Mouse (Mus musculus): ENCODE data around the gene Ostf1. TPM values are rescaled to one million over a fixed set of nuclear protein-coding genes. Genes with fewer than 3 reads are reported as not detected.
"Not testable (repeated sequence)": the region's sequence is repeated elsewhere in the genome, so short reads cannot be mapped to it uniquely, and the experiment has no call there.

Ostf1 gene
- polyA plus RNA-seq, 1 experiment from 2014 or later, result 114 TPM

DNA sequence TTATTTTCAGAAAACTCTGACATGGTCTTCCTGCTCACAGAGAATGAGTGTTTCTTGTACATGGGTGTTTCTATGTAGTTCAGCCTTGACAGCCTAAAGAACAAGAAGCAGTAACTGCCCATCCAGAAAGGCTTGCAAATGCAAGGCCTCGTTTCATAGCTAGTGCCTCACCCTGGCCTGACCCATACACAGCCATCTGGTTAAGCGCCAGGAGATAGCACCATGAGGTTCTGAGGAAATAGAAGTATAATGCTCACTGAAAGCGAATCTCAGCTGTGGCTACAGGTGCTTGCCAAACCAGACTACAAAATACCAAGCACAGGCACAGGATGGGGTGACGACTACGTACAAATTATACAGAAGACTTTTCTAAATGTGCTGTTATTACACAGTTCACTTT is 34.7 kb downstream of the Ostf1 start:
- Histone ChIP-seq H3K4me2 (no peak overlapping the region), H3K4me3 (replicated peaks) (no peak overlapping the region), H3K27me3 (no peaks in the 10 kb centered on the region), H3K9me3 (replicated peaks) (no peaks in the 10 kb centered on the region), H3K27ac (no peak overlapping the region), H3K9ac (no peak overlapping the region), H3K4me1 (peaks cover 23% of the 10 kb centered on the region), H3K36me3 (peaks cover 9% of the 10 kb centered on the region)
- 84% methylated on average over 5 of the region's 5 CpGs for WGBS
- ATAC-seq (replicated peaks; ENCODE audit: low FRiP score), result no peak

DNA sequence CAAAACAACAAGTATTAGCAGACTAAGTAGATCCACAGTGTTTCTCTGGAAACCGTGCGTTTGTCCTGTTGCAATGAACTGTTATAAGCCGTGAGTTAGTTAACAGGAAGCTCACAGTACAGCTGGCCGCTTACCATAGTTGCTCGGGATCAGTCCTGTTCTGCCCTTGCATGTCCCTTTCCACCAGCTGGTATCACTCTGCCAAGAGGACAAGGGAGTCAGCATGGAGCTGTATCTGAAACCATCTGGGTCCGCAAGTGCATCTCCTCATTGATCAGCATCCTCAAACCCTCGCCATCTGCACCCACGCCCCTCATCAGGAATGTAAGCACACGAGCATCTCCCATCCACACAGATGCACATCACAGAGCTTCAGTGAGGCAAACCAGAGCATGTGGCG is 37.9 kb downstream of the Ostf1 start:
- Histone ChIP-seq H3K9ac (no peak overlapping the region), H3K4me3 (replicated peaks) (no peak overlapping the region), H3K27me3 (no peaks in the 10 kb centered on the region), H3K4me2 (no peak overlapping the region), H3K9me3 (replicated peaks) (no peaks in the 10 kb centered on the region), H3K27ac (peak overlapping the region; percentile 64; the same call in 1 of the 2 replicates), H3K4me1 (peaks cover 33% of the 10 kb centered on the region), H3K36me3 (peaks cover 11% of the 10 kb centered on the region)
- ATAC-seq (replicated peaks; ENCODE audit: low FRiP score), result no peak
- 59% methylated on average over 10 of the region's 10 CpGs for WGBS

DNA sequence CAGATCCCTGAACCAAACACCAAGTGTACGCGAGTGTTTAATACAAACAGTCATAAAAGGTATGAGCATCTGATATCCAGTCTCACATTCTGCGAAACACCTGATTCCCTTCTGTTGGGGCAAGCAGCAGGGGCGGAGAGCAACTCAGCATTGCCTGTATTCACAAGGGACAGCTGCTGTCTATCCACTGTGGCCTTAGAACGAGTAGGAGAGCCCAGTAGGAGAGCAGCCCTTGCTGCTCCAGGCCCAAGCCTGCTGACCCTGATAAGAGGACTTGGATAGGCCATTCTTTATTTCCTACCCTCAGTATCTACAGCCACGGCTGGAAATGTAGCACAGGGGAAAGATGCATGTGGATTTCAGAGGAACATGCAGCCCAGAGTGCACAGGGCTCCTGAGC is 38.7 kb downstream of the Ostf1 start:
- Histone ChIP-seq H3K9ac (no peak overlapping the region), H3K36me3 (peaks cover 17% of the 10 kb centered on the region), H3K4me3 (replicated peaks) (no peak overlapping the region), H3K4me1 (peaks cover 31% of the 10 kb centered on the region), H3K9me3 (replicated peaks) (no peaks in the 10 kb centered on the region), H3K4me2 (no peak overlapping the region), H3K27ac (peak overlapping the region; percentile 64), H3K27me3 (no peaks in the 10 kb centered on the region)
- peak; percentile 57 for ATAC-seq (replicated peaks; ENCODE audit: low FRiP score)
- 35% methylated on average over 6 of the region's 6 CpGs for WGBS

DNA sequence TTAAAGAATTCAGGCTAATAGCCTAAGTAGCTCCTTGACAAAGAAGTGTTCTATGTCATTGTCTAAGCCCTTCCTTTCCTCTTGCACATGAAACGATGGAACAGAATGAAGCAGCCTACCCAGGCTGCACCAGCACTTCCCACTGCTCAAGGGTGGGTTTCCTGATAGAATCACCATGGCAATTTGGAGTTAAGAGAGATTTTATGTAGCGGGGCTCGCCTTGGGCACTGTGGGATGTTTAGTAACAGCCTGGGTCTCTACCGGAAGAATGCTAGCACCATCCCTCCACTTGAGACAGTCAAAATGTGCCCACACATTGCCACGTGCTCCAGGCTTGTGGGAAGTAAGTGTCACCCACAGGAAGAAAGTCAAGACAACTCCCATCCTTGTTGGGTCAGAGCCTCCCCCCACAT is 40.7 kb downstream of the Ostf1 start:
- Histone ChIP-seq H3K4me2 (no peak overlapping the region), H3K27ac (0 out of 2 replicates have a peak overlapping the region, but pooled peaks have one; percentile 54), H3K9ac (no peak overlapping the region), H3K4me1 (peaks cover 38% of the 10 kb centered on the region), H3K27me3 (no peaks in the 10 kb centered on the region), H3K4me3 (replicated peaks) (no peak overlapping the region), H3K9me3 (replicated peaks) (no peaks in the 10 kb centered on the region), H3K36me3 (peaks cover 24% of the 10 kb centered on the region)
- 43% methylated on average over 5 of the region's 5 CpGs for WGBS
- no peak for ATAC-seq (replicated peaks; ENCODE audit: low FRiP score)

DNA sequence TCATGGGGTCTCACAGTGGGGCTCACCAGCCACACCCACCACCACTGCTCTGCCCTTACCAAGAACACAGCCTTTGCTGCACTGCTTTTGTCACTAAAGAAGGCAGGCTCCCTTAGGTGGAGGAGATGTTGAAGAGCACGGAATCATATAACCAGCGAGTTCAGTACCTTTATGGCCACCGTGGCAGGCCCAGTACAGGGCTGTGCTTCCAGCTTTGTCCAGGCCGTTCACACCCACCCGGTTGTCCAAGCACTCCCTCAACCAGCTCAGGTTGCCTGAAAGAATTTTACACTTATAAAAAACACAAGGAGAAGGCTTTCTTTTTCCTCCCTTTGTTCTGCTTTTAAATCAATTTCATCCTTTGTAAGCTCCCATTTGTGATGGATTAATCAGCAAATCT is 41.4 kb downstream of the Ostf1 start:
- 31% methylated on average over 5 of the region's 5 CpGs for WGBS
- Histone ChIP-seq H3K36me3 (peaks cover 28% of the 10 kb centered on the region), H3K27ac (peak overlapping the region; percentile 54; the same call in 1 of the 2 replicates), H3K4me3 (replicated peaks) (no peak overlapping the region), H3K27me3 (no peaks in the 10 kb centered on the region), H3K9me3 (replicated peaks) (no peaks in the 10 kb centered on the region), H3K4me2 (no peak overlapping the region), H3K9ac (no peak overlapping the region), H3K4me1 (peaks cover 43% of the 10 kb centered on the region)
- no peak for ATAC-seq (replicated peaks; ENCODE audit: low FRiP score)

DNA sequence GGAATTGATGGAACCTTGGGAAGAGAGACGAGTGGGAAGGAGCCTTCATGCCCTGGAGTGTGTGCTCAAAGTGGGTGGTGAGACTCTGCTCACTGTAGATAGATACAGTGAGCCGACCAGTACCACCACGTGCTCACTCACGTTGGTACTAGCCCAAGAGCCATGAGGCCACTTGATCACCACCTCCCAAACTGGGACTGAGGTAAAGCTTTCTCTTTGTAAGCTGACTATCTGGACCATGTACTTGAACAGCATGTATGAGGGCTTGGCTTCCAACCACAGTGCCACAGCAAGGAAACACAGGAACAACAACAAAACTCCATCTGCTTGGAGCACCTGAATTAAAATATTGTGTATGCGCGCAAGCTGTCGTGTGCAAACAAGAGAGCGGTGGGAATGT is 42.3 kb downstream of the Ostf1 start:
- ATAC-seq (replicated peaks; ENCODE audit: low FRiP score), result no peak
- Histone ChIP-seq H3K9me3 (replicated peaks) (no peaks in the 10 kb centered on the region), H3K27ac (no peak overlapping the region), H3K4me2 (no peak overlapping the region), H3K27me3 (no peaks in the 10 kb centered on the region), H3K36me3 (peaks cover 33% of the 10 kb centered on the region), H3K4me3 (replicated peaks) (no peak overlapping the region), H3K9ac (no peak overlapping the region), H3K4me1 (peaks cover 43% of the 10 kb centered on the region)
- WGBS, result 93% methylated on average over 8 of the region's 8 CpGs

DNA sequence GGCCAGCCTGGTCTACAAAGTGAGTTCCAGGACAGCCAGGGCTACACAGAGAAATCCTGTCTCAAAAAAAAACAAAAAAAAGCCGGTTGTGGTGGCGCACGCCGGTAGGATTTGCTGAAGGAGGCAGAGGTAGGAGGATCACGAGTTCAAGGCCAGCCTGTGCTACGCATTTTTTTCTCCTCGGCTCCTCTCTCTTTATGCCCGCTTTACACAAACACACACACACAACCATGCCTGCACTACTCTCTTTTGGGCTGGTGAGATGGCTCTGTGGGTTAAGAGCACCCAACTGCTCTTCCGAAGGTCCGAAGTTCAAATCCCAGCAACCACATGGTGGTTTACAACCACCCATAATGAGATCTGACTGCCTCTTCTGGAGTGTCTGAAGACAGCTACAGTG is 42.8 kb downstream of the Ostf1 start:
- not testable (repeated sequence) for H3K9me3 ChIP-seq (replicated peaks); ATAC-seq (replicated peaks; ENCODE audit: low FRiP score)
- WGBS, result 98% methylated on average over 10 of the region's 10 CpGs

DNA sequence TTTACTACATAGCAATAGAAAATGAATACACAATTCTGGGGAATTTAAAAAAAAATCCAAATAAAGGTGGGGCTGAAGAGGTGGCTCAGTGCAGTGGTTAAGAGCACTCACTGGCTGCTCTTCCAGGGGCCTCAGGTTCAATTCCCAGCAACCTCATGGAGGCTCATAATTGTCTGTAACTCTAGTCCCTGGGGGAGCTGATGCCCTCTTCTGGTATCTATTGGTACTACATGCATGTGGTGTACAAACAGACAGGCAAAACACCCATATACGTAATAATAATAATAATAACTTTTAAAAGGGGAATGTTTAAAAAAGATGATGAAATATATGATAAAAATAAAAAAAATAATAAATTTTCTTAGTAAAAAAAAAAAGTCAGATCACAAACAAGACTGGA is 43.4 kb downstream of the Ostf1 start:
- Histone ChIP-seq H3K4me3 (replicated peaks) (no peak overlapping the region), H3K9ac (no peak overlapping the region), H3K27me3 (no peaks in the 10 kb centered on the region), H3K27ac (no peak overlapping the region), H3K9me3 (replicated peaks) (no peaks in the 10 kb centered on the region), H3K4me1 (peaks cover 35% of the 10 kb centered on the region), H3K4me2 (no peak overlapping the region), H3K36me3 (peaks cover 42% of the 10 kb centered on the region)
- 91% methylated on average over 1 of the region's 1 CpGs for WGBS
- ATAC-seq (replicated peaks; ENCODE audit: low FRiP score), result no peak

More for the DNA sequence above, 42.8 kb downstream of the Ostf1 start:
- H3K27ac ChIP-seq; H3K4me3 ChIP-seq (replicated peaks); H3K4me2 ChIP-seq; H3K9ac ChIP-seq; H3K27me3 ChIP-seq: not testable (repeated sequence)
- peaks cover 36% of the 10 kb centered on the region for H3K36me3 ChIP-seq
- H3K4me1 ChIP-seq, result peaks cover 41% of the 10 kb centered on the region

DNA sequence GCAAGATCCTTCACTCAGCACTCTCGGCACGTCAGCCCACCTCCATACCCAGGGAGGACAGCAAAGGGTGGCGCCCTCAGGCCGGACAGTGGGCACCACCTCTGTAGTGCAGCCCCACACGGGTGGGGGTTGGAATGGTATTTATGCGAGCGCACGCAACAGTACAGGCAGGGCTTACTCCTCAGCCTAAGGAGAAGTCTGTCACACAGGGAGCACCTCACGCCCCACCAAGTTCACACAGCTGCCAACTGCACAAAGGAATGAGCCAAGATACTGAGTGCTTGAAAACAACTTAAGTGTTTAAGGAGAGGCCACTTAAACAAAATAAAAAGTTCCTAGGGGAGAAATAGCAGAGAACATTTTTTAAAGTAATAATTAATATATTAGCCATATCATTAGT is 44.5 kb downstream of the Ostf1 start:
- peaks cover 25% of the 10 kb centered on the region for H3K4me1 ChIP-seq
- no peak overlapping the region for H3K4me3 ChIP-seq (replicated peaks)
- no peak overlapping the region; the same call in 1 of the 2 replicates for H3K27ac ChIP-seq
- peaks cover 45% of the 10 kb centered on the region for H3K36me3 ChIP-seq
- 77% methylated on average over 9 of the region's 9 CpGs for WGBS
- no peaks in the 10 kb centered on the region for H3K27me3 ChIP-seq
- ATAC-seq (replicated peaks; ENCODE audit: low FRiP score), result peak; percentile 49; the same call in 1 of the 2 replicates
- no peaks in the 10 kb centered on the region for H3K9me3 ChIP-seq (replicated peaks)
- no peak overlapping the region for H3K9ac ChIP-seq
- no peak overlapping the region for H3K4me2 ChIP-seq

DNA sequence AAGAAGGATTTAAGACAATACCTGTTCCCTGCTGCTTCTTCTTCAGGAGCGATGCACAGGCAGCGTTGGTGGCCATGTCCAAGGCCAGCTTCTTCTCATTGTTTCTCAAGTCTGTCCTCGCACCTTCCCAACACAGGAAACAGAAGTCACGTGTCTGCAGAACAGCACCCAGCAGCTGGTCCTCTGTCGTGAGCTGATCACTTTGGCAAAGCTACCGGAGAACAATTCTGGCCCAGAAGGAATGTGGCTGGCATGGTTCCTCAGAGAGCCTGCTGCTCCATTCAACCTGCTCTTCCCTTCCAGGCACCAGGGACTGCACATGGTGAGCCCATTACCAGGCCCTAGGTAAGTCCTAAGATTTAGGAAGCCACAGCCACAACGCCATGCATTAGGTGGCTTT is 47.0 kb downstream of the Ostf1 start:
- H3K36me3 ChIP-seq, result peaks cover 47% of the 10 kb centered on the region
- H3K4me2 ChIP-seq, result no peak overlapping the region
- no peak overlapping the region for H3K4me3 ChIP-seq (replicated peaks)
- ATAC-seq (replicated peaks; ENCODE audit: low FRiP score), result no peak
- H3K4me1 ChIP-seq, result peaks cover 13% of the 10 kb centered on the region
- no peak overlapping the region for H3K27ac ChIP-seq
- H3K27me3 ChIP-seq, result no peaks in the 10 kb centered on the region
- H3K9me3 ChIP-seq (replicated peaks), result no peaks in the 10 kb centered on the region
- WGBS, result 95% methylated on average over 7 of the region's 7 CpGs
- no peak overlapping the region for H3K9ac ChIP-seq

DNA sequence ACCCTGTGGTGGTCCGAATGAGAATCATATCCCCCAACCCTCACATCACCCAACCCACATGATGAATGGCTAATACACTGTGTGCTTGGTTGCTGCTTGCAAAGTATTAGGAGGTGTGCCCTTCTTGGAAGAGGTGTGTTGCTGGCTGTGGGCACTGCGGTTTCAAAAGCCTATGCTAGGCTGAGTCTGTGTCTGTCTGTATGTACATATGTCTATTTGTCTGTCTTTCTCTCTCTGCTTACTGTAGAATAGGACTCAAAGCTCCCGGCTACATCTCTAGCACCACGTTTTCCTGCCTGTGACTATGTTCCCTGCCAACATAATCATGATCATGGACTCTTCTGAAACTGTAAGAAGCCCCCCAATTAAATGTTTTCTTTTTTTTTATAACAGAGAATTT is 47.9 kb downstream of the Ostf1 start:
- Histone ChIP-seq H3K9me3 (replicated peaks) (no peaks in the 10 kb centered on the region), H3K27me3 (no peaks in the 10 kb centered on the region), H3K27ac (no peak overlapping the region), H3K36me3 (peaks cover 41% of the 10 kb centered on the region), H3K9ac (no peak overlapping the region), H3K4me1 (peaks cover 22% of the 10 kb centered on the region), H3K4me3 (replicated peaks) (no peak overlapping the region), H3K4me2 (no peak overlapping the region)
- WGBS, result 93% methylated on average over 4 of the region's 4 CpGs
- no peak for ATAC-seq (replicated peaks; ENCODE audit: low FRiP score)

DNA sequence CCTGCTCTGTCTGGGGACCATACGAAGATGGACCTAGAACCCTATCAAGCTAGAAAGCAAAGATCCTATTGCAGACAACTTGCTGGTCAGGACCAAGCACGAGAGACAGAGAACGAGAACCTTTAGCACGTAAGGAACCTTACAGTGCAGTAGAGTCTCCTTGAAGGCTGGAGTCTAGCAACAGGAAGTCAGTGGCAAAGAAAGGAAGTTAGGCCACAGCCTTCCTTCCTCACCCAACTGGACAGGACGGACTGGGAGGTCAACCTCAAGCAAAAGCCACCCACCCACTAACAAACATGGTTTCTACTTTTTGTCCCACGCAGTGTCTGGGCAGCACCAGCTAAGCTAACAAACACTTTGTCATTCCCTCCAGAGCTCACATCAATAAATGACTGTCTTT is 48.7 kb downstream of the Ostf1 start:
- ATAC-seq (replicated peaks; ENCODE audit: low FRiP score), result no peak
- H3K9me3 ChIP-seq (replicated peaks), result no peaks in the 10 kb centered on the region
- H3K27ac ChIP-seq, result no peak overlapping the region
- peaks cover 30% of the 10 kb centered on the region for H3K4me1 ChIP-seq
- H3K9ac ChIP-seq, result no peak overlapping the region
- H3K36me3 ChIP-seq, result peaks cover 35% of the 10 kb centered on the region
- no peak overlapping the region for H3K4me3 ChIP-seq (replicated peaks)
- H3K4me2 ChIP-seq, result no peak overlapping the region
- WGBS, result 78% methylated on average over 6 of the region's 6 CpGs
- H3K27me3 ChIP-seq, result no peaks in the 10 kb centered on the region

DNA sequence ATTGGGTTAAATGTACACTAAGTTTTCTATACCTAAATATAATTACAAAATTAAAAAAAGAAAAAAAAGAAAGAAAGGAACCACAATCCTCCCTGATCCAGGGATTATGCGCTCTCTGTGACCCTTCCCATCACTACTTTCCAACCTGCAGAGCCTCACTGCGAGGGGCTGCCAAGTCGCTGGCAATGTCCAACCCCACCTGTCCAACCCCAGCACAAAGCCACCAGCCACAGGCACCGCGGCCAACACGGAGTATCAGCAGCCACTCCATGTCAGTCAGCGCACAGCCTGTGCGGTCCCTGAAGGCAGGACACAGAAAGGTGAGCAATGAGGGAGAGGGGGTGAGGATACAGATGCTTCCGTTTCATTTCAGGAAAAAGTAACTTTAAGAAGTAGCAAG is 49.4 kb downstream of the Ostf1 start:
- Histone ChIP-seq H3K27ac (no peak overlapping the region), H3K4me3 (replicated peaks) (no peak overlapping the region), H3K36me3 (peaks cover 33% of the 10 kb centered on the region), H3K4me2 (no peak overlapping the region), H3K9ac (no peak overlapping the region), H3K9me3 (replicated peaks) (no peaks in the 10 kb centered on the region), H3K27me3 (no peaks in the 10 kb centered on the region), H3K4me1 (peaks cover 37% of the 10 kb centered on the region)
- no peak for ATAC-seq (replicated peaks; ENCODE audit: low FRiP score)
- WGBS, result 88% methylated on average over 9 of the region's 9 CpGs

Measured in kidney, embryonic 15.5 days (tissue).